Mouse (Mus musculus) ES-Bruce4 (cell line): ENCODE measurements around the gene Gm10134. TPM values are rescaled to one million over a fixed set of nuclear protein-coding genes. Genes with fewer than 3 reads are reported as not detected.

Experiments used
- H3K27ac ChIP-seq: 2 replicates; pipeline ENCODE4 v1.5.1; 2012; ENCODE audit warnings: low read length, inconsistent platforms; ENCODE audit not compliant: insufficient read depth
- H3K27me3 ChIP-seq: 2 replicates; pipeline ENCODE4 v1.6.1; 2012; ENCODE audit warnings: mild to moderate bottlenecking, low read length, inconsistent platforms; ENCODE audit not compliant: control insufficient read depth, poor library complexity, insufficient read depth, severe bottlenecking
- H3K36me3 ChIP-seq: 2 replicates; pipeline ENCODE4 v1.6.1; 2012; ENCODE audit warnings: inconsistent platforms, mild to moderate bottlenecking, low read length, moderate library complexity; ENCODE audit not compliant: control insufficient read depth, poor library complexity, insufficient read depth, severe bottlenecking
- H3K4me1 ChIP-seq: one replicate; pipeline ENCODE4 v1.8.1; 2011; ENCODE audit warnings: low read length; ENCODE audit not compliant: control insufficient read depth, insufficient read depth
- H3K4me3 ChIP-seq: 2 replicates; pipeline ENCODE4 v1.5.1; 2011; ENCODE audit warnings: low read depth, mild to moderate bottlenecking, low read length
- H3K9ac ChIP-seq: 2 replicates; pipeline ENCODE4 v1.6.1; 2012; ENCODE audit warnings: low read depth, mild to moderate bottlenecking, inconsistent platforms; ENCODE audit not compliant: poor library complexity, severe bottlenecking
- H3K9me3 ChIP-seq: replicated peaks from 2 replicates; pipeline ENCODE4 v1.6.1; 2012; ENCODE audit warnings: mild to moderate bottlenecking, low read length, inconsistent platforms; ENCODE audit not compliant: control insufficient read depth, poor library complexity, insufficient read depth, severe bottlenecking
- CTCF ChIP-seq: IDR thresholded peaks from one replicate; pipeline ENCODE4 v1.8.1; 2011; ENCODE audit warnings: low read depth, low read length
- EP300 ChIP-seq: IDR thresholded peaks from 2 replicates; pipeline ENCODE4 v1.6.1; 2011; ENCODE audit warnings: low read depth, low read length; ENCODE audit not compliant: insufficient read depth
- POLR2A ChIP-seq: IDR thresholded peaks from one replicate; pipeline ENCODE4 v1.8.1; 2011; ENCODE audit warnings: low read length; ENCODE audit not compliant: insufficient read depth
- polyA plus RNA-seq: library from polyadenylated mRNA; stranded (reverse); fragments of >200 nt; gene quantifications from 2 replicates; pipeline ENCODE4 v1.2.4, GENCODE M21; 2011; ENCODE audit warnings: low read depth; ENCODE audit not compliant: missing spikeins, insufficient read depth, insufficient read length

Gene Gm10134
- polyA plus RNA-seq, 1 experiment, result 2.8 TPM

DNA sequence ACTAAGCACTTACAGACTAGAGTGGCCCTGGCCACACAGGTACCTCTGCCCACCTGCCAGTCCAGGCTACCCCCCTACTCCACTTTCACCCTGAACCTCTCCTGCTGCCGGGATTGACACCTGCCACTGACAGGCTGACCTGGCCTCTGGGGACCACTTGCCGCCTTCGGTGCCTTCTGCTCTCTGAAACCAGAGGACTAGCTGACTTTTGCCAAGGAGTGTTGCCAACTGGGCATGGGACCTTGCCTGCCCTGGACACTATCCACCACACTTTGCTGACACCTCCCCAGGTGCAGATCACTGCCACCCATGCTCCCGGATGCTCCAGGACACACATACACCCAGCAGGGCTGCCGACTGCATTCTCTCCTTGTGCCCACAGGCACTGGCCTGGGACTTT, 46.4 kb downstream of the Gm10134 start:
- H3K27ac ChIP-seq, result no peak overlapping the region
- no peaks in the 10 kb centered on the region for H3K27me3 ChIP-seq
- no peak for TF ChIP-seq POLR2A
- no peak for TF ChIP-seq EP300
- no peak for TF ChIP-seq CTCF
- no peak overlapping the region for H3K4me3 ChIP-seq
- H3K4me1 ChIP-seq, result no peaks in the 10 kb centered on the region
- no peak overlapping the region for H3K9ac ChIP-seq
- peaks cover 18% of the 10 kb centered on the region for H3K36me3 ChIP-seq
- no peaks in the 10 kb centered on the region for H3K9me3 ChIP-seq

Other genes starting within 250 kb of the Gm10134 start
- 4.0 and 4.1 TPM in 2 replicates for gene Ppp1r26, start 59.3 kb upstream of the Gm10134 start, polyA plus RNA-seq
- gene 1700007K13Rik, start 39.8 kb upstream of the Gm10134 start, polyA plus RNA-seq, result 34.9 and 41.9 TPM in 2 replicates
- gene Mrps2, start 38.0 kb upstream of the Gm10134 start, polyA plus RNA-seq, result 68.4 and 74.6 TPM in 2 replicates
- 2.1 and 2.8 TPM in 2 replicates for gene Gbgt1, start 9.2 kb upstream of the Gm10134 start, polyA plus RNA-seq
- 49.2 and 50.4 TPM in 2 replicates for gene Ralgds, start 7.0 kb downstream of the Gm10134 start, polyA plus RNA-seq
- gene Cel, start 57.3 kb downstream of the Gm10134 start, polyA plus RNA-seq, result not detected in 2 replicates
- 29.0 TPM in 2 replicates for gene Gtf3c5, start 77.7 kb downstream of the Gm10134 start, polyA plus RNA-seq
- gene Gfi1b, start 115.9 kb downstream of the Gm10134 start, polyA plus RNA-seq, result 0.49 and 0.76 TPM in 2 replicates
- gene Tsc1, start 135.1 kb downstream of the Gm10134 start, polyA plus RNA-seq, result 26.9 and 32.5 TPM in 2 replicates
- gene Spaca9, start 193.6 kb downstream of the Gm10134 start, polyA plus RNA-seq, result 1.1 TPM in 1 of 2 replicates, not detected in the other
- 1.9 and 3.3 TPM in 2 replicates for gene Ak8, start 194.1 kb downstream of the Gm10134 start, polyA plus RNA-seq